Mouse (Mus musculus) E14TG2a.4 (cell line): Measurements from ENCODE around the gene Hsd17b13.

Source experiments
- CTCF ChIP-seq: conservative IDR thresholded peaks from 2 replicates; pipeline ENCODE4 v1.5.1; 2014; ENCODE audit warnings: low read length
- NANOG ChIP-seq: IDR thresholded peaks from 2 replicates; pipeline ENCODE4 v1.6.1; 2014; ENCODE audit warnings: borderline replicate concordance, low read length, mixed read lengths
- POU5F1 ChIP-seq: IDR thresholded peaks from 2 replicates; pipeline ENCODE4 v1.6.1; 2014; ENCODE audit warnings: low read length, borderline replicate concordance

- no peak for TF ChIP-seq CTCF
- no peak for TF ChIP-seq POU5F1
- TF ChIP-seq NANOG: no peak
These were observed 47.6 kb upstream of the Hsd17b13 start for GRCm38 (mm10) chr5:104024762-104025161.
